Mouse (Mus musculus) MEL (cell line): Measurements from ENCODE around the gene Gpr156.

ENCODE experiments used
- BHLHE40 ChIP-seq: IDR thresholded peaks from 2 replicates; pipeline ENCODE4 v1.6.1; 2012; ENCODE audit warnings: low read depth, mild to moderate bottlenecking, inconsistent platforms, low read length, improper control_type of control experiment, borderline replicate concordance
- CTCF ChIP-seq, 3 experiments: IDR thresholded peaks in 2 of 3; conservative IDR thresholded peaks in 1 of 3; 2 replicates each; pipeline ENCODE4 v1.5.1; 2011 to 2012; ENCODE audit warnings: low read length in 3 of 3, low read depth in 2 of 3, mild to moderate bottlenecking in 2 of 3, improper control_type of control experiment in 1 of 3, inconsistent platforms in 1 of 3, mixed read lengths in 1 of 3, moderate library complexity in 1 of 3; ENCODE audit not compliant: control insufficient read depth in 1 of 3, insufficient read depth in 1 of 3, poor library complexity in 1 of 3, severe bottlenecking in 1 of 3
- HCFC1 ChIP-seq: IDR thresholded peaks from 2 replicates; pipeline ENCODE4 v1.6.1; 2012; ENCODE audit warnings: low read depth, mild to moderate bottlenecking, inconsistent platforms, low read length, improper control_type of control experiment, moderate library complexity
- KAT2A ChIP-seq: conservative IDR thresholded peaks from 2 replicates; pipeline ENCODE4 v1.6.1; 2012; ENCODE audit warnings: low read depth, low read length, improper control_type of control experiment, inconsistent platforms
- MAFK ChIP-seq: IDR thresholded peaks from 2 replicates; pipeline ENCODE4 v1.6.1; 2011; ENCODE audit warnings: low read depth, mild to moderate bottlenecking, low read length, improper control_type of control experiment, borderline replicate concordance
- POLR2A ChIP-seq, 2 experiments: IDR thresholded peaks; 2 replicates each; pipeline ENCODE4 v1.6.1; 2011 to 2012; ENCODE audit warnings: low read length in 2 of 2, mild to moderate bottlenecking in 2 of 2, control low read depth in 1 of 2, improper control_type of control experiment in 1 of 2, low read depth in 1 of 2, moderate library complexity in 1 of 2; ENCODE audit not compliant: control insufficient read depth in 1 of 2, insufficient read depth in 1 of 2, poor library complexity in 1 of 2
- POLR2AphosphoS5 ChIP-seq: IDR thresholded peaks from 2 replicates; pipeline ENCODE4 v1.6.1; 2012; ENCODE audit warnings: low read depth, borderline replicate concordance, mild to moderate bottlenecking, inconsistent platforms, low read length, moderate library complexity, mixed read lengths
- TAL1 ChIP-seq: IDR thresholded peaks from 2 replicates; pipeline ENCODE4 v1.6.1; 2012; ENCODE audit warnings: mild to moderate bottlenecking, inconsistent platforms, low read length, moderate library complexity, mixed read lengths
- TBP ChIP-seq: IDR thresholded peaks from 2 replicates; pipeline ENCODE4 v1.8.0; 2011; ENCODE audit warnings: low read depth, low read length, improper control_type of control experiment
- UBTF ChIP-seq: IDR thresholded peaks from 2 replicates; pipeline ENCODE4 v1.6.1; 2012; ENCODE audit warnings: low read depth, mild to moderate bottlenecking, inconsistent platforms, low read length, improper control_type of control experiment, moderate library complexity, borderline replicate concordance; ENCODE audit not compliant: insufficient read depth
- ZKSCAN1 ChIP-seq: IDR thresholded peaks from 2 replicates; pipeline ENCODE4 v1.6.1; 2012; ENCODE audit warnings: low read depth, mild to moderate bottlenecking, inconsistent platforms, low read length, improper control_type of control experiment, moderate library complexity

GRCm38 (mm10) chr16:37893942-37894341 is 22.4 kb upstream of the Gpr156 start:
- TF ChIP-seq CTCF (IDR thresholded peaks at IDR 0.05 in 2 of 3, conservative IDR thresholded peaks at IDR 0.05 in 1 of 3; ENCODE audit: control insufficient read depth in 1 of 3, insufficient read depth in 1 of 3, low read depth in 2 of 3, low read length in 3 of 3, poor library complexity in 1 of 3, severe bottlenecking in 1 of 3): no peak
- TF ChIP-seq KAT2A: no peak
- TF ChIP-seq ZKSCAN1: no peak
- TF ChIP-seq POLR2A (IDR thresholded peaks at IDR 0.05; ENCODE audit: control insufficient read depth in 1 of 2, insufficient read depth in 1 of 2, low read depth in 1 of 2, low read length in 2 of 2, poor library complexity in 1 of 2): no peak
- TF ChIP-seq TAL1: no peak
- no peak for TF ChIP-seq BHLHE40
- TF ChIP-seq POLR2AphosphoS5: no peak
- TF ChIP-seq TBP: no peak
- no peak for TF ChIP-seq UBTF
- TF ChIP-seq MAFK: no peak
- no peak for TF ChIP-seq HCFC1
